Mouse (Mus musculus) kidney, adult 2 months (tissue): ENCODE data around the gene Camkv. TPM values are rescaled to one million over a fixed set of nuclear protein-coding genes. Genes with fewer than 3 reads are reported as not detected.
A peak's percentile ranks its signal among the peaks of the same experiment; 100 is the strongest.

Experiments
- DNase-seq: peaks from one replicate; pipeline ENCODE4 v3.0.0; 2021
- H3K27ac ChIP-seq: fragments of 200-500 bp; 2 replicates; pipeline ENCODE4 v1.5.1; 2012; ENCODE audit warnings: low read depth, low read length, control low read depth, inconsistent platforms; ENCODE audit not compliant: insufficient read depth
- H3K27me3 ChIP-seq: fragments of 200-500 bp; replicated peaks from 2 replicates; pipeline ENCODE4 v1.6.1; 2012; ENCODE audit warnings: mild to moderate bottlenecking, moderate library complexity, low read length, inconsistent platforms; ENCODE audit not compliant: control insufficient read depth, insufficient read depth
- H3K36me3 ChIP-seq: fragments of 200-500 bp; 2 replicates; pipeline ENCODE4 v1.6.1; 2012; ENCODE audit warnings: mild to moderate bottlenecking, moderate library complexity, low read length, inconsistent platforms; ENCODE audit not compliant: control insufficient read depth, insufficient read depth
- H3K4me1 ChIP-seq: fragments of 200-500 bp; 2 replicates; pipeline ENCODE4 v1.6.1; 2011; ENCODE audit warnings: low read length; ENCODE audit not compliant: control insufficient read depth, insufficient read depth
- H3K4me3 ChIP-seq: fragments of 200-500 bp; 2 replicates; pipeline ENCODE4 v1.5.1; 2011; ENCODE audit warnings: mild to moderate bottlenecking, low read depth, low read length, control low read depth; ENCODE audit not compliant: insufficient read depth
- CTCF ChIP-seq: fragments of 200-500 bp; conservative IDR thresholded peaks from 2 replicates; pipeline ENCODE4 v1.5.1; 2011; ENCODE audit warnings: low read depth, mild to moderate bottlenecking, control low read depth, low read length, moderate library complexity, mixed read lengths; ENCODE audit not compliant: insufficient read depth, insufficient read length
- POLR2A ChIP-seq: fragments of 200-500 bp; IDR thresholded peaks from one replicate; pipeline ENCODE4 v1.6.1; 2011; ENCODE audit warnings: low read depth, low read length, control low read depth
- WGBS: fragments of 180-500 bp; shearing (Covaris S2); methylation state at CpG from one replicate; pipeline ENCODE4 v1.1.7; 2018; 5-methylcytosine and 5-hydroxymethylcytosine counted together
- polyA plus RNA-seq: library from polyadenylated mRNA; depleted of rRNA; stranded (reverse); fragments of >200 nt; gene quantifications from 2 replicates; pipeline ENCODE4 v1.2.3, GENCODE M21; 2012

The Camkv gene
- polyA plus RNA-seq, 1 experiment, result not detected

GRCm38 (mm10) chr9:107908410-107909158 is 26.9 kb upstream of the Camkv start:
- 59% methylated on average over 18 of the region's 18 CpGs for WGBS
- peaks cover 3% of the 10 kb centered on the region; the same call in 1 of the 2 replicates for H3K4me1 ChIP-seq
- TF ChIP-seq POLR2A, result no peak
- TF ChIP-seq CTCF, result no peak
- H3K27ac ChIP-seq, result no peak overlapping the region
- H3K4me3 ChIP-seq, result no peak overlapping the region
- DNase-seq, result no peak
- H3K36me3 ChIP-seq, result no peaks in the 10 kb centered on the region
- H3K27me3 ChIP-seq, result no peaks in the 10 kb centered on the region

- Histone ChIP-seq H3K27me3 (no peaks in the 10 kb centered on the region), H3K4me1 (peaks cover 3% of the 10 kb centered on the region; the same call in 1 of the 2 replicates), H3K4me3 (no peak overlapping the region), H3K36me3 (no peaks in the 10 kb centered on the region), H3K27ac (no peak overlapping the region)
- 85% methylated on average over 15 of the region's 15 CpGs for WGBS
- no peak for DNase-seq
- TF ChIP-seq CTCF (no peak), POLR2A (no peak)
Observed at GRCm38 (mm10) chr9:107910025-107910769, 25.3 kb upstream of the Camkv start.

- Histone ChIP-seq H3K4me3 (no peak overlapping the region), H3K4me1 (no peaks in the 10 kb centered on the region), H3K36me3 (no peaks in the 10 kb centered on the region), H3K27me3 (no peaks in the 10 kb centered on the region), H3K27ac (no peak overlapping the region)
- no peak for DNase-seq
- TF ChIP-seq POLR2A, result no peak
- 57% methylated on average over 16 of the region's 16 CpGs for WGBS
Observed at GRCm38 (mm10) chr9:107914764-107915420, 20.6 kb upstream of the Camkv start.

- Histone ChIP-seq H3K4me3 (no peak overlapping the region), H3K27me3 (no peaks in the 10 kb centered on the region), H3K27ac (no peak overlapping the region), H3K36me3 (no peaks in the 10 kb centered on the region), H3K4me1 (no peaks in the 10 kb centered on the region)
- WGBS, result 47% methylated on average over 13 of the region's 13 CpGs
- TF ChIP-seq POLR2A, result no peak
- TF ChIP-seq CTCF, result no peak
- DNase-seq, result no peak
Observed at GRCm38 (mm10) chr9:107917895-107918608, 17.4 kb upstream of the Camkv start.

GRCm38 (mm10) chr9:107918884-107919283 is 16.6 kb upstream of the Camkv start:
- no peak overlapping the region for H3K4me3 ChIP-seq
- H3K27me3 ChIP-seq, result no peaks in the 10 kb centered on the region
- H3K36me3 ChIP-seq, result no peaks in the 10 kb centered on the region
- TF ChIP-seq CTCF (no peak), POLR2A (no peak)
- DNase-seq, result no peak
- 88% methylated on average over 6 of the region's 6 CpGs for WGBS
- H3K4me1 ChIP-seq, result no peaks in the 10 kb centered on the region
- no peak overlapping the region for H3K27ac ChIP-seq

GRCm38 (mm10) chr9:107919441-107919840 is 16.0 kb upstream of the Camkv start:
- no peaks in the 10 kb centered on the region for H3K36me3 ChIP-seq
- no peak overlapping the region for H3K4me3 ChIP-seq
- no peak for TF ChIP-seq CTCF
- TF ChIP-seq POLR2A, result no peak
- DNase-seq, result no peak
- 84% methylated on average over 5 of the region's 5 CpGs for WGBS
- no peaks in the 10 kb centered on the region for H3K27me3 ChIP-seq
- no peak overlapping the region for H3K27ac ChIP-seq
- H3K4me1 ChIP-seq, result no peaks in the 10 kb centered on the region

GRCm38 (mm10) chr9:107923021-107923420 is 12.5 kb upstream of the Camkv start:
- Histone ChIP-seq H3K36me3 (no peaks in the 10 kb centered on the region), H3K4me1 (no peaks in the 10 kb centered on the region), H3K4me3 (no peak overlapping the region), H3K27ac (no peak overlapping the region), H3K27me3 (no peaks in the 10 kb centered on the region)
- 43% methylated on average over 7 of the region's 7 CpGs for WGBS
- peak; percentile 78 for TF ChIP-seq CTCF
- TF ChIP-seq POLR2A, result no peak
- peak; percentile 56 for DNase-seq
